ENCODE assay signal across 19 mouse cellular contexts in the genomic region with DNA sequence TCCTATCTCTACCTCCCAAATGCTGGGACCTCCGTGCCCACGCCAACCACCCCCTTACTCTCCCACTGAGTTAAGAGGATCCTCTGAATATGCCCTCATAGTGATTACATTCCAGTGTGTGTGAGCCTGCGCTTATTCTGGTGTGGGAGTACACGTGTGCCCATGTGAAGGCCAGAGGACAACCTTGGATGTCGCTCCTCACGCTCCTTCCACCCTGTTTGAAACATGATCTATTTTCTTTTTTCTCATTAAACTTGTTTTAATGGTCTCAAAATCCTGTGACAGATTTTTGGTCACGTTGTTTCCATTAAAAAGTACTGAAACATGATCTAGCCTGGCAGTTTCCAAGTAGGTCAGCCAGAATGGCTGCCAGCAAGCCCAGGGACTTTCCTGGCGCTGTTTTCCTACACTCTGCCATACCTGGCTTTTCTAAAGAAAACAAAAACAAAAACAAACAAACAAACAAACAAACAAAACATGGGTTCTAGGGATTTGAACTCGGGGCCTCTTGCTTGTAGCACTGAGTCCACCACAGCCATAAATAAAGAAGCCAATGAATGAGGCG. TPM values are rescaled to one million over a fixed set of nuclear protein-coding genes. Genes with fewer than 3 reads are reported as not detected.
DNase-seq lines count a peak whose midpoint lies in the region; ATAC-seq lines count a peak whose summit lies in the region.
"Had no signal": no experiment of that assay in that cellular context is flagged by ENCODE, and none has a peak within 500 bp of the region (broad histone marks: within the 10 kb centered on the region; RNA-seq: fewer than 3 reads in every experiment).

No protein-coding gene starts in this region.

- ATAC-seq in megakaryocyte, adult 5-6 weeks (ENCODE audit: poor library complexity, severe bottlenecking) = no peak
- ATAC-seq: forebrain, embryonic 13.5 days; midbrain, embryonic 16.5 days had no signal

- no peak overlapping the region for H3K4me3 ChIP-seq in limb, embryonic 10.5 days
- H3K4me3 ChIP-seq: forebrain, embryonic 13.5 days; left cerebral cortex, adult 2 months; neural tube, embryonic 15.5 days had no signal

- WGBS in limb, embryonic 10.5 days = 74% methylated on average over 10 of the region's 10 CpGs

- H3K36me3 ChIP-seq in limb, embryonic 10.5 days = no peaks in the 10 kb centered on the region
- H3K36me3 ChIP-seq: neural tube, embryonic 15.5 days had no signal

- DNase-seq in adrenal gland, adult 2 months = peak; percentile 50
- DNase-seq in adrenal gland, postnatal 25 days = no peak
- peak; percentile 35 for DNase-seq in gastrocnemius, adult 18-20 months (ENCODE audit: low spot score)
- no peak for DNase-seq in gastrocnemius, postnatal 25 days
- DNase-seq in NIH3T3 (ENCODE audit: low read depth) = peak; percentile 32
- DNase-seq in limb, embryonic 10.5 days (ENCODE audit: low spot score) = no peak
- DNase-seq in spleen, adult 18-20 months = no peak
- DNase-seq: cerebellum, adult 8-10 months; heart, postnatal 36 days; kidney, adult 9 months; kidney, postnatal 36 days; lung, adult 2 months had no signal

- H3K4me1 ChIP-seq in limb, embryonic 10.5 days = peaks cover 29% of the 10 kb centered on the region
- H3K4me1 ChIP-seq: neural tube, embryonic 15.5 days had no signal

- no peaks in the 10 kb centered on the region for H3K9me3 ChIP-seq in limb, embryonic 10.5 days (replicated peaks)
- H3K9me3 ChIP-seq: forebrain, embryonic 13.5 days; G1E; neural tube, embryonic 15.5 days had no signal

- peak overlapping the region; percentile 69 for H3K27ac ChIP-seq in limb, embryonic 10.5 days
- H3K27ac ChIP-seq: forebrain, embryonic 13.5 days; hindbrain, embryonic 14.5 days; left cerebral cortex, adult 2 months; neural tube, embryonic 15.5 days had no signal

- no peaks in the 10 kb centered on the region for H3K27me3 ChIP-seq in limb, embryonic 10.5 days (ENCODE audit: low read depth, poor library complexity, severe bottlenecking)
- H3K27me3 ChIP-seq: forebrain, embryonic 13.5 days; neural tube, embryonic 15.5 days had no signal

RNA-seq across cellular contexts. Expression of gene Nqo1, which starts 6.8 kb away (rescaled TPM):
- 1 to 10 TPM; 5.4 to 5.6 TPM for total RNA-seq in adrenal gland, adult 2 months (2021)
- 1.5 and 1.6 TPM in 2 replicates for polyA plus RNA-seq in adrenal gland, adult 2 months (2012; rRNA removed)
- 4.6 and 6.2 TPM in 2 replicates for total RNA-seq in adrenal gland, postnatal 25 days (2021)
- total RNA-seq in gastrocnemius, adult 18-20 months (2021) = 10 to 100 TPM; 28.9 to 45.2 TPM
- 10 to 100 TPM in 1 of 2 experiments, 1 to 10 TPM in 1; 9.8 to 11.7 TPM for total RNA-seq in gastrocnemius, postnatal 25 days (2021)
- 12.6 and 20.4 TPM in 2 replicates for polyA plus RNA-seq in limb, embryonic 10.5 days (2016; fragmentation: Nextera tagmentation; extraction: Ambion mirVana)
- total RNA-seq in megakaryocyte, adult 5-6 weeks (2015) = 1.6 and 2.0 TPM in 2 replicates
- total RNA-seq in megakaryocyte, adult 5-6 weeks (2017) = 1.7 and 2.4 TPM in 2 replicates

RNA-seq across cellular contexts. Expression of gene Nob1, which starts 28.7 kb away (rescaled TPM):
- total RNA-seq in adrenal gland, adult 2 months (2021) = 10 to 100 TPM; 26.0 to 38.4 TPM
- polyA plus RNA-seq in adrenal gland, adult 2 months (2012; rRNA removed) = 19.7 and 20.3 TPM in 2 replicates
- total RNA-seq in adrenal gland, postnatal 25 days (2021) = 29.6 and 40.6 TPM in 2 replicates
- total RNA-seq in gastrocnemius, adult 18-20 months (2021) = 10 to 100 TPM; 21.4 to 27.5 TPM
- total RNA-seq in gastrocnemius, postnatal 25 days (2021) = 10 to 100 TPM; 14.6 to 19.2 TPM
- 110 and 113 TPM in 2 replicates for polyA plus RNA-seq in limb, embryonic 10.5 days (2016; fragmentation: Nextera tagmentation; extraction: Ambion mirVana)
- 16.1 and 16.2 TPM in 2 replicates for total RNA-seq in megakaryocyte, adult 5-6 weeks (2015)
- total RNA-seq in megakaryocyte, adult 5-6 weeks (2017) = 8.7 and 12.6 TPM in 2 replicates

RNA-seq across cellular contexts. Expression of gene Wwp2, which starts 40.0 kb away (rescaled TPM):
- 10 to 100 TPM; 30.8 to 34.5 TPM for total RNA-seq in adrenal gland, adult 2 months (2021)
- 20.3 and 22.2 TPM in 2 replicates for polyA plus RNA-seq in adrenal gland, adult 2 months (2012; rRNA removed)
- total RNA-seq in adrenal gland, postnatal 25 days (2021) = 23.9 and 44.1 TPM in 2 replicates
- total RNA-seq in gastrocnemius, adult 18-20 months (2021) = 10 to 100 TPM; 13.8 to 14.2 TPM
- total RNA-seq in gastrocnemius, postnatal 25 days (2021) = 10 to 100 TPM; 13.0 to 16.2 TPM
- polyA plus RNA-seq in limb, embryonic 10.5 days (2016; fragmentation: Nextera tagmentation; extraction: Ambion mirVana) = 55.9 and 116 TPM in 2 replicates
- total RNA-seq in megakaryocyte, adult 5-6 weeks (2015) = 37.4 and 50.0 TPM in 2 replicates
- 55.5 and 74.5 TPM in 2 replicates for total RNA-seq in megakaryocyte, adult 5-6 weeks (2017)

Comparison
In these comparisons a context has a peak if more than half of its experiments do, and no peak if none do; other contexts are left out.
1. DNase-seq: peak in adrenal gland, adult 2 months (single experiment), gastrocnemius, adult 18-20 months (single experiment) and NIH3T3 (single experiment); none in adrenal gland, postnatal 25 days (single experiment), gastrocnemius, postnatal 25 days (single experiment), limb, embryonic 10.5 days (single experiment) and spleen, adult 18-20 months (0 of 2).